Mouse (Mus musculus): ENCODE data around the gene Plaur. TPM values are rescaled to one million over a fixed set of nuclear protein-coding genes. Genes with fewer than 3 reads are reported as not detected.
"Not testable (repeated sequence)": the region's sequence is repeated elsewhere in the genome, so short reads cannot be mapped to it uniquely, and the experiment has no call there.

The Plaur gene
- polyA plus RNA-seq, 1 experiment from 2014 or later, result 1.1 TPM

- peaks cover 7% of the 10 kb centered on the region for H3K4me1 ChIP-seq
- WGBS, result 55% methylated on average over 10 of the region's 10 CpGs
- H3K36me3 ChIP-seq (replicated peaks), result no peaks in the 10 kb centered on the region
- no peak overlapping the region for H3K27ac ChIP-seq
- no peak overlapping the region for H3K4me3 ChIP-seq
- peaks cover 21% of the 10 kb centered on the region for H3K9me3 ChIP-seq
- peaks cover 16% of the 10 kb centered on the region for H3K27me3 ChIP-seq (ENCODE audit: poor library complexity, severe bottlenecking)
- peak; percentile 71 for DNase-seq (ENCODE audit: extremely low spot score, low spot score)
Observed at GRCm38 (mm10) chr7:24473913-24474529, 11.7 kb downstream of the Plaur start.

GRCm38 (mm10) chr7:24474811-24475506, 12.7 kb downstream of the Plaur start:
- Histone ChIP-seq H3K9me3 (peaks cover 18% of the 10 kb centered on the region), H3K27ac (no peak overlapping the region), H3K27me3 (ENCODE audit: poor library complexity, severe bottlenecking) (peaks cover 25% of the 10 kb centered on the region), H3K4me1 (peaks cover 12% of the 10 kb centered on the region), H3K36me3 (replicated peaks) (no peaks in the 10 kb centered on the region), H3K4me3 (peak overlapping the region; percentile 8; the same call in 1 of the 2 replicates)
- 38% methylated on average over 21 of the region's 21 CpGs for WGBS
- no peak for DNase-seq (ENCODE audit: extremely low spot score, low spot score)

- WGBS, result 86% methylated on average over 8 of the region's 8 CpGs
- no peak for DNase-seq (ENCODE audit: extremely low spot score, low spot score)
- H3K4me1 ChIP-seq, result peaks cover 24% of the 10 kb centered on the region
- no peaks in the 10 kb centered on the region for H3K36me3 ChIP-seq (replicated peaks)
- H3K27me3 ChIP-seq (ENCODE audit: poor library complexity, severe bottlenecking), result peaks cover 39% of the 10 kb centered on the region
- H3K9me3 ChIP-seq, result peaks cover 11% of the 10 kb centered on the region
- H3K27ac ChIP-seq, result no peak overlapping the region
- no peak overlapping the region for H3K4me3 ChIP-seq
Observed at GRCm38 (mm10) chr7:24476338-24476737, 14.1 kb downstream of the Plaur start.

GRCm38 (mm10) chr7:24476856-24477255, 14.6 kb downstream of the Plaur start:
- no peak overlapping the region for H3K27ac ChIP-seq
- peaks cover 29% of the 10 kb centered on the region for H3K4me1 ChIP-seq
- H3K4me3 ChIP-seq, result no peak overlapping the region
- DNase-seq (ENCODE audit: extremely low spot score, low spot score), result no peak
- WGBS, result 95% methylated on average over 7 of the region's 7 CpGs
- peaks cover 44% of the 10 kb centered on the region for H3K27me3 ChIP-seq (ENCODE audit: poor library complexity, severe bottlenecking)
- no peaks in the 10 kb centered on the region for H3K36me3 ChIP-seq (replicated peaks)
- peaks cover 6% of the 10 kb centered on the region; the same call in 1 of the 2 replicates for H3K9me3 ChIP-seq

DNA sequence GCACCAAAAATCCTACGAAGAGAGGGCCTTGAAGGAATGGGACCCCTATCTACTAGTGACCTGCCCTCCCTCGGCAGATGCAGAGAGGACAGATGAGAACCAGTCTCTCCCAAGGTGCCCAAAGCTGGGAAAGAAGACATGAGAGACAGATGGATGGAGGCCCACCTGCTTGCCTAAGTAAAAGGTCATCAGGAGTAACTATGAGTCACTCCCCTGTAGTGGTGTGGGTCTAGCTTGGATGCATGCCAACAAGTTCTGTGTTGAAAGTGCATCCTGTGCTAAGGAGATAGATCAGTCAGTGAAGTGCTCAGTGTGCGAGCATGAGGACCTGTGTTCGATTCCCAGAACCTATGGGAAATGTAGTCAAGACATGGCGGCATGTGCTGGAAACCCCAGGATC, 16.6 kb downstream of the Plaur start:
- no peak overlapping the region for H3K4me3 ChIP-seq
- H3K36me3 ChIP-seq (replicated peaks), result no peaks in the 10 kb centered on the region
- no peak overlapping the region for H3K27ac ChIP-seq
- no peak for DNase-seq (ENCODE audit: extremely low spot score, low spot score)
- peaks cover 45% of the 10 kb centered on the region for H3K4me1 ChIP-seq
- H3K9me3 ChIP-seq, result peaks cover 3% of the 10 kb centered on the region; the same call in 1 of the 2 replicates
- 89% methylated on average over 5 of the region's 5 CpGs for WGBS
- H3K27me3 ChIP-seq (ENCODE audit: poor library complexity, severe bottlenecking), result peaks cover 64% of the 10 kb centered on the region

GRCm38 (mm10) chr7:24479685-24480084, 17.4 kb downstream of the Plaur start:
- H3K36me3 ChIP-seq (replicated peaks), result no peaks in the 10 kb centered on the region
- H3K9me3 ChIP-seq, result peaks cover 3% of the 10 kb centered on the region; the same call in 1 of the 2 replicates
- H3K27me3 ChIP-seq (ENCODE audit: poor library complexity, severe bottlenecking), result peaks cover 71% of the 10 kb centered on the region
- DNase-seq (ENCODE audit: extremely low spot score, low spot score), result no peak
- no peak overlapping the region for H3K4me3 ChIP-seq
- peaks cover 45% of the 10 kb centered on the region for H3K4me1 ChIP-seq
- H3K27ac ChIP-seq, result peak overlapping the region; percentile 8; the same call in 1 of the 2 replicates
- 95% methylated on average over 2 of the region's 2 CpGs for WGBS

GRCm38 (mm10) chr7:24480121-24480941, 18.0 kb downstream of the Plaur start:
- H3K36me3 ChIP-seq (replicated peaks), result no peaks in the 10 kb centered on the region
- peak overlapping the region; percentile 81; the same call in 1 of the 2 replicates for H3K4me3 ChIP-seq
- DNase-seq (ENCODE audit: extremely low spot score, low spot score), result no peak
- H3K9me3 ChIP-seq, result peaks cover 3% of the 10 kb centered on the region; the same call in 1 of the 2 replicates
- H3K27ac ChIP-seq, result no peak overlapping the region
- 69% methylated on average over 18 of the region's 18 CpGs for WGBS
- peaks cover 73% of the 10 kb centered on the region for H3K27me3 ChIP-seq (ENCODE audit: poor library complexity, severe bottlenecking)
- peaks cover 43% of the 10 kb centered on the region for H3K4me1 ChIP-seq

DNA sequence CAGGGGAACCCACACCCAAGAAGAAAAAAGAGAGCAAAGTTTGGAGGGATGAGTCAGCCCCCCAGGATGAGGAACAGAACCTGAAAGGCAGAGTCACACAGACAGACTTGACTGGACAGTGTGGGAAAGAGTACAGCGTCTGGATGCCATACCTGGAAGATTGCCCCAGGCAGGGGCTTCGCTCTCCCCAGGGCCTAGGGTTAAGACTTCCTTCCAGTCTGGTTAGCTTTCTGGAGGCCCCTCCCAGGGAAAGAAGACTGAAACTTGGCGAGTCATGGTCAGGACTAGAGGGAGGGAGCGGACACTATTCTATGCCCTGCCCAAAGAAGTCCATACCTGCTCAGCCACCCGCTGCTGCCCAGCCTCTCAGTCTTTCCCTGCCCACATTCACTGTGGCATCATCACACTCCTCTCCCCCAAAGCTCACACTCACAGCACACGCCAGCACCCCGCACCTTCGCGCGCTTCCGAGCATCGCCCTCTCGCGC, 18.7 kb downstream of the Plaur start:
- no peak for DNase-seq (ENCODE audit: extremely low spot score, low spot score)
- H3K36me3 ChIP-seq (replicated peaks), result no peaks in the 10 kb centered on the region
- WGBS, result 11% methylated on average over 14 of the region's 14 CpGs
- H3K4me1 ChIP-seq, result peaks cover 50% of the 10 kb centered on the region
- peak overlapping the region; percentile 92 for H3K27ac ChIP-seq
- peaks cover 80% of the 10 kb centered on the region for H3K27me3 ChIP-seq (ENCODE audit: poor library complexity, severe bottlenecking)
- peak overlapping the region; percentile 81 for H3K4me3 ChIP-seq
- peaks cover 3% of the 10 kb centered on the region; the same call in 1 of the 2 replicates for H3K9me3 ChIP-seq

- peaks cover 81% of the 10 kb centered on the region for H3K27me3 ChIP-seq (ENCODE audit: poor library complexity, severe bottlenecking)
- peak; percentile 88 for DNase-seq (ENCODE audit: extremely low spot score, low spot score)
- no peaks in the 10 kb centered on the region for H3K36me3 ChIP-seq (replicated peaks)
- WGBS, result under 1% methylated on average over 82 of the region's 83 CpGs
- H3K4me3 ChIP-seq, result peak within 1 kb of the TSS; percentile 81
- H3K27ac ChIP-seq, result peak within 1 kb of the TSS; percentile 92
- peaks cover 56% of the 10 kb centered on the region for H3K4me1 ChIP-seq
- H3K9me3 ChIP-seq, result peaks cover 3% of the 10 kb centered on the region; the same call in 1 of the 2 replicates
Observed at GRCm38 (mm10) chr7:24481474-24482207, 19.4 kb downstream of the Plaur start, which contains the start of gene Cadm4. Gene Cadm4, plus strand, starts transcription at chr7:24482023.

- 4% methylated on average over 18 of the region's 38 CpGs for WGBS
- no peak for DNase-seq (ENCODE audit: extremely low spot score, low spot score)
- Histone ChIP-seq H3K9me3 (peaks cover 3% of the 10 kb centered on the region; the same call in 1 of the 2 replicates), H3K4me1 (peaks cover 63% of the 10 kb centered on the region), H3K36me3 (replicated peaks) (no peaks in the 10 kb centered on the region), H3K27me3 (ENCODE audit: poor library complexity, severe bottlenecking) (peaks cover 81% of the 10 kb centered on the region), H3K4me3 (peak overlapping the region; percentile 81), H3K27ac (peak overlapping the region; percentile 92)
Observed at GRCm38 (mm10) chr7:24482208-24483020, 20.1 kb downstream of the Plaur start.

DNA sequence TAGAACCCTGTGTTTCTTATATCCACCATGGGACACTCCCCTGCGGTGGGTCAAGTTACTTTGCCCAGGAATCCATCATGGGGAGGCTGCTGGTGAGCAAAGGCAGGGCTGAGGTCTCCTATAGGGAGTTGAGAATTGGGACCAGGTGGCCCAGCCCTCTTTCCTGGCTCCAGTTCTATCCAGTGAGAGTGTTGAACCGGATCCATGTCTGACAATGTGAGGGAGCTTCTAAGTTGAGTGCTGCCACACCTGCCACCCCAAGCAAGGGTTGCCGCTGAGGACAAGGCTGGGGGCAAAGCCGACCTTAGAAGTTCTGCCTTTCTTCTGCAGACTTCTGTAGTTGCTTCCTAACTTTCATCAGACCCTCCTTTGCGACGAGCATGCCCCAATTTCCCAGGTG, 21.0 kb downstream of the Plaur start:
- H3K4me3 ChIP-seq, result peak overlapping the region; percentile 81; the same call in 1 of the 2 replicates
- H3K27me3 ChIP-seq (ENCODE audit: poor library complexity, severe bottlenecking), result peaks cover 76% of the 10 kb centered on the region
- DNase-seq (ENCODE audit: extremely low spot score, low spot score); H3K9me3 ChIP-seq; H3K36me3 ChIP-seq (replicated peaks); H3K27ac ChIP-seq: not testable (repeated sequence)
- WGBS, result 57% methylated on average over 6 of the region's 6 CpGs
- peaks cover 67% of the 10 kb centered on the region for H3K4me1 ChIP-seq
